Mouse (Mus musculus) heart, postnatal 0 days (tissue): ENCODE measurements around the gene Aldh3a2. TPM values are rescaled to one million over a fixed set of nuclear protein-coding genes. Genes with fewer than 3 reads are reported as not detected.

Experiments
- ATAC-seq: fragments of 200-750 bp; cut with Nextera tagmentation; 2 replicates; pipeline ENCODE4 v1.8.0; 2017; ENCODE audit warnings: low read depth, moderate number of reproducible peaks, moderate library complexity; ENCODE audit not compliant: insufficient read depth
- DNase-seq: peaks from one replicate; pipeline ENCODE4 v3.0.0-alpha.2; 2016; ENCODE audit warnings: low spot score
- H3K27ac ChIP-seq: fragments of 300-500 bp; sonication (generic); 2 replicates; pipeline ENCODE4 v1.5.1; 2014; ENCODE audit warnings: low read depth, mild to moderate bottlenecking
- H3K27me3 ChIP-seq: fragments of 300-500 bp; sonication (generic); 2 replicates; pipeline ENCODE4 v1.6.1; 2014; ENCODE audit warnings: low read length, mixed read lengths; ENCODE audit not compliant: control insufficient read depth, insufficient read depth
- H3K36me3 ChIP-seq: fragments of 300-500 bp; sonication (generic); replicated peaks from 2 replicates; pipeline ENCODE4 v1.6.1; 2014; ENCODE audit warnings: low read length, mixed read lengths; ENCODE audit not compliant: control insufficient read depth, insufficient read depth
- H3K4me1 ChIP-seq: fragments of 300-500 bp; sonication (generic); 2 replicates; pipeline ENCODE4 v1.6.1; 2014; ENCODE audit warnings: antibody characterized with exemption; ENCODE audit not compliant: control insufficient read depth, insufficient read depth
- H3K4me2 ChIP-seq: fragments of 300-500 bp; sonication (generic); 2 replicates; pipeline ENCODE4 v1.6.1; 2014; ENCODE audit warnings: low read depth, mild to moderate bottlenecking, low read length, moderate library complexity
- H3K4me3 ChIP-seq: fragments of 300-500 bp; sonication (generic); 2 replicates; pipeline ENCODE4 v1.5.1; 2014; ENCODE audit warnings: low read depth, low read length
- H3K9ac ChIP-seq: fragments of 300-500 bp; sonication (generic); replicated peaks from 2 replicates; pipeline ENCODE4 v1.6.1; 2014; ENCODE audit warnings: low read depth, low read length, mixed read lengths
- H3K9me3 ChIP-seq: fragments of 300-500 bp; sonication (generic); replicated peaks from 2 replicates; pipeline ENCODE4 v1.6.1; 2016; ENCODE audit warnings: low read length; ENCODE audit not compliant: control insufficient read depth
- CTCF ChIP-seq: IDR thresholded peaks from 2 replicates; pipeline ENCODE4 v1.5.1; 2016; ENCODE audit warnings: antibody characterized with exemption, control low read depth, low read depth
- EP300 ChIP-seq: IDR thresholded peaks from 2 replicates; pipeline ENCODE4 v1.6.1; 2016; ENCODE audit warnings: antibody characterized with exemption, low read depth
- WGBS: fragments of 180-500 bp; shearing (Covaris S2); extraction: QIAGEN DNeasy Blood & Tissue Kit; methylation state at CpG from one replicate; pipeline ENCODE4 v1.1.7; 2014; 5-methylcytosine and 5-hydroxymethylcytosine counted together
- polyA plus RNA-seq: library from polyadenylated mRNA; unstranded; fragments of >200 nt; fragmentation: Nextera tagmentation; extraction: Ambion mirVana; gene quantifications from 2 replicates; pipeline ENCODE4 v1.2.1, GENCODE M21; 2015
- total RNA-seq: library from RNA; depleted of rRNA; stranded (reverse); fragments of >200 nt; gene quantifications from 2 replicates; pipeline ENCODE4 v1.2.3, GENCODE M21; 2014; ENCODE audit warnings: low replicate concordance

The Aldh3a2 gene
- total and polyA plus RNA-seq, 2 experiments from 2014 or later: 29.1 to 36.0 TPM

GRCm38 (mm10) chr11:61222971-61223745 lies 44.1 kb downstream of the Aldh3a2 start:
- no peak overlapping the region for H3K4me3 ChIP-seq
- no peak overlapping the region for H3K9ac ChIP-seq
- no peak for TF ChIP-seq EP300
- TF ChIP-seq CTCF: no peak
- H3K27ac ChIP-seq: no peak overlapping the region
- ATAC-seq: no peak
- 81% methylated on average over 9 of the region's 9 CpGs for WGBS
- peaks cover 17% of the 10 kb centered on the region for H3K4me1 ChIP-seq
- H3K27me3 ChIP-seq: no peaks in the 10 kb centered on the region
- H3K36me3 ChIP-seq: no peaks in the 10 kb centered on the region
- no peak for DNase-seq
- no peaks in the 10 kb centered on the region for H3K9me3 ChIP-seq
- H3K4me2 ChIP-seq: no peak overlapping the region

- no peak for DNase-seq
- no peaks in the 10 kb centered on the region for H3K9me3 ChIP-seq
- TF ChIP-seq EP300 (no peak), CTCF (no peak)
- H3K4me1 ChIP-seq: peaks cover 13% of the 10 kb centered on the region
- no peak overlapping the region for H3K4me2 ChIP-seq
- H3K27ac ChIP-seq: no peak overlapping the region
- WGBS: 84% methylated on average over 1 of the region's 1 CpGs
- H3K9ac ChIP-seq: no peak overlapping the region
- no peaks in the 10 kb centered on the region for H3K27me3 ChIP-seq
- no peak overlapping the region for H3K4me3 ChIP-seq
- ATAC-seq: no peak
- H3K36me3 ChIP-seq: no peaks in the 10 kb centered on the region
Measured at GRCm38 (mm10) chr11:61222007-61222406, 45.3 kb downstream of the Aldh3a2 start.

GRCm38 (mm10) chr11:61220156-61220881 lies 46.9 kb downstream of the Aldh3a2 start:
- H3K9ac ChIP-seq: no peak overlapping the region
- TF ChIP-seq CTCF (peak; percentile 20; the same call in 1 of the 2 replicates), EP300 (no peak)
- ATAC-seq: no peak
- H3K4me2 ChIP-seq: no peak overlapping the region
- no peaks in the 10 kb centered on the region for H3K36me3 ChIP-seq
- H3K27ac ChIP-seq: no peak overlapping the region
- peaks cover 1% of the 10 kb centered on the region; the same call in 1 of the 2 replicates for H3K4me1 ChIP-seq
- no peaks in the 10 kb centered on the region for H3K9me3 ChIP-seq
- 46% methylated on average over 9 of the region's 9 CpGs for WGBS
- DNase-seq: no peak
- no peak overlapping the region for H3K4me3 ChIP-seq
- H3K27me3 ChIP-seq: no peaks in the 10 kb centered on the region

GRCm38 (mm10) chr11:61215936-61216335 lies 51.3 kb downstream of the Aldh3a2 start:
- Histone ChIP-seq H3K36me3 (no peaks in the 10 kb centered on the region), H3K4me1 (no peaks in the 10 kb centered on the region), H3K9me3 (no peaks in the 10 kb centered on the region), H3K27ac (no peak overlapping the region), H3K9ac (no peak overlapping the region), H3K27me3 (peaks cover 30% of the 10 kb centered on the region), H3K4me3 (no peak overlapping the region), H3K4me2 (no peak overlapping the region)
- no peak for DNase-seq
- 91% methylated on average over 3 of the region's 3 CpGs for WGBS
- ATAC-seq: no peak
- TF ChIP-seq EP300 (no peak), CTCF (no peak)

- no peak overlapping the region for H3K9ac ChIP-seq
- DNase-seq (no peak), ATAC-seq (no peak)
- WGBS: 35% methylated on average over 20 of the region's 20 CpGs
- H3K4me3 ChIP-seq: no peak overlapping the region
- H3K36me3 ChIP-seq: no peaks in the 10 kb centered on the region
- H3K9me3 ChIP-seq: no peaks in the 10 kb centered on the region
- H3K27me3 ChIP-seq: peaks cover 36% of the 10 kb centered on the region
- H3K4me2 ChIP-seq: no peak overlapping the region
- no peak for TF ChIP-seq EP300
- TF ChIP-seq CTCF: peak; percentile 8; the same call in 1 of the 2 replicates
- peaks cover 11% of the 10 kb centered on the region for H3K4me1 ChIP-seq
- H3K27ac ChIP-seq: no peak overlapping the region
Measured at GRCm38 (mm10) chr11:61212102-61212501, 55.2 kb downstream of the Aldh3a2 start.
